Mouse (Mus musculus) midbrain, embryonic 15.5 days (tissue): ENCODE measurements around the gene Pla1a. TPM values are rescaled to one million over a fixed set of nuclear protein-coding genes. Genes with fewer than 3 reads are reported as not detected.

Experiments used
- ATAC-seq: fragments of 200-750 bp; cut with Nextera tagmentation; replicated peaks from 2 replicates; pipeline ENCODE4 v1.8.0; 2017; ENCODE audit warnings: moderate TSS enrichment
- H3K27ac ChIP-seq: fragments of 300-500 bp; sonication (generic); 2 replicates; pipeline ENCODE4 v1.5.1; 2015; ENCODE audit warnings: mild to moderate bottlenecking, inconsistent platforms
- H3K27me3 ChIP-seq: fragments of 300-500 bp; sonication (generic); replicated peaks from 2 replicates; pipeline ENCODE4 v1.6.1; 2015; ENCODE audit warnings: inconsistent platforms
- H3K36me3 ChIP-seq: fragments of 300-500 bp; sonication (generic); replicated peaks from 2 replicates; pipeline ENCODE4 v1.6.1; 2015; ENCODE audit warnings: inconsistent platforms
- H3K4me1 ChIP-seq: fragments of 300-500 bp; sonication (generic); 2 replicates; pipeline ENCODE4 v1.6.1; 2015; ENCODE audit warnings: inconsistent platforms
- H3K4me2 ChIP-seq: fragments of 300-500 bp; sonication (generic); 2 replicates; pipeline ENCODE4 v1.6.1; 2015; ENCODE audit warnings: inconsistent platforms, mild to moderate bottlenecking, moderate library complexity
- H3K4me3 ChIP-seq: fragments of 300-500 bp; sonication (generic); 2 replicates; pipeline ENCODE4 v1.5.1; 2015; ENCODE audit warnings: mild to moderate bottlenecking, inconsistent platforms
- H3K9ac ChIP-seq: fragments of 300-500 bp; sonication (generic); 2 replicates; pipeline ENCODE4 v1.6.1; 2015; ENCODE audit warnings: mild to moderate bottlenecking, inconsistent platforms
- H3K9me3 ChIP-seq: fragments of 300-500 bp; sonication (generic); 2 replicates; pipeline ENCODE4 v1.6.1; 2016; ENCODE audit warnings: inconsistent platforms
- WGBS: fragments of 180-500 bp; shearing (Covaris S2); methylation state at CpG from one replicate; pipeline ENCODE4 v1.1.7; 2015; ENCODE audit warnings: mixed read lengths; 5-methylcytosine and 5-hydroxymethylcytosine counted together
- polyA plus RNA-seq: library from polyadenylated mRNA; unstranded; fragments of >200 nt; fragmentation: Nextera tagmentation; extraction: Ambion mirVana; gene quantifications from 2 replicates; pipeline ENCODE4 v1.2.1, GENCODE M21; 2015

Pla1a gene
- polyA plus RNA-seq, 1 experiment from 2014 or later: 0.61 TPM

DNA sequence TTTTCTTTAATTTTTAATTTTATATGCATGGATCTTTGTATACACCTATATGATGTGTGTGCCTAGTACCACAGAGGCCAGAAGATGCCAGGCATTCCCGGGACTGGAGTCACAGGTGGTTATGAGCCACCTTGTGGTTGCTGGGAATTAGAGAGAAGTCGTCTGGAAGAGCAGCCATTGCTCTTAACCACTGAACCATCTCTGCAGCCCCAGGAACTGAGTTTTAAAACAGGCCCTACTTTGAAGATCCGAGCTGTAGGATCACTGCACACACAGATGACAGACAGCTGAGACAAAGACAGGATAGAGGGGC, 35.7 kb upstream of the Pla1a start:
- Histone ChIP-seq H3K27ac (no peak overlapping the region), H3K4me1 (no peaks in the 10 kb centered on the region), H3K36me3 (no peaks in the 10 kb centered on the region), H3K4me3 (no peak overlapping the region), H3K9me3 (no peaks in the 10 kb centered on the region), H3K4me2 (no peak overlapping the region), H3K9ac (no peak overlapping the region), H3K27me3 (no peaks in the 10 kb centered on the region)
- ATAC-seq: no peak
- WGBS: 24% methylated on average over 3 of the region's 3 CpGs

DNA sequence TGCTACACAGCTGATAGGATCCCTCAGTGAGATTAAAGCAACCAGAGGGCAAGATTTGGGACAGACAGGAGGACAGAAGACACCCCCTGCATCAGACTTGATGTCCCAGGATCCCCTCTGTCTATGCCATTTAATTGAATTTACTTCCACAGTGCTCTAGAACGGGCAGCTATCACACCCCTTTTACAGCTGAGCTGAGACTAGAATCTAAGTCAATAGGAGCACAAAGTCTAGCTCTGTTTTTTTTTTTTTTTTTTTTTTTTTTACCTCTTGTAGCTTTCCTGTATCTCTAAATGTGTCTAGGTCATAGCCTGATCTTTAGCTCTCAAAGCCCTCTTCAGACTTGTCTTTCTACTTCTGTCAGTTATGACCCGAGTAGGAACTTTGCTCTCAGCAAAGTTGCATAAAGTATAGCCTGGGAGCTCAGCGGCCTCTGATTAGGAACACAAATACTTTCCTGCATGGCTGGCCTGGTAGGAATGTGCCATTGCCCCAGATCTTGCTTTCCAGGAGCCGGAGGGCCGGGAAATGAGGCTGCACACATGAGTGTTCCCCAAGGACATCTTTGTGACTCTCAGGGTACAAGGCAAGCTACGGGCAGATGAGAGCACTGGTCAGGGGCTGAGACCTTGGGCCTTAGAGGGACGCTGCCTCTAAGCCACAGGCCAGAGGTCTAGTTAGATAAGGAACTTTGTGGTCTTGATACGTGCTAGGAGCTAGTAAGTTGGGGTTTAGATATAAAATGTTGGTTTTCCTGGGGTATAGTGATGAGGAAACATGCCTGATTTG, 35.2 kb upstream of the Pla1a start:
- H3K27ac ChIP-seq: no peak overlapping the region
- no peaks in the 10 kb centered on the region for H3K4me1 ChIP-seq
- no peak overlapping the region for H3K4me3 ChIP-seq
- ATAC-seq: no peak
- WGBS: 84% methylated on average over 8 of the region's 8 CpGs
- no peak overlapping the region for H3K9ac ChIP-seq
- no peaks in the 10 kb centered on the region for H3K27me3 ChIP-seq
- H3K9me3 ChIP-seq: no peaks in the 10 kb centered on the region
- H3K36me3 ChIP-seq: no peaks in the 10 kb centered on the region
- no peak overlapping the region for H3K4me2 ChIP-seq

DNA sequence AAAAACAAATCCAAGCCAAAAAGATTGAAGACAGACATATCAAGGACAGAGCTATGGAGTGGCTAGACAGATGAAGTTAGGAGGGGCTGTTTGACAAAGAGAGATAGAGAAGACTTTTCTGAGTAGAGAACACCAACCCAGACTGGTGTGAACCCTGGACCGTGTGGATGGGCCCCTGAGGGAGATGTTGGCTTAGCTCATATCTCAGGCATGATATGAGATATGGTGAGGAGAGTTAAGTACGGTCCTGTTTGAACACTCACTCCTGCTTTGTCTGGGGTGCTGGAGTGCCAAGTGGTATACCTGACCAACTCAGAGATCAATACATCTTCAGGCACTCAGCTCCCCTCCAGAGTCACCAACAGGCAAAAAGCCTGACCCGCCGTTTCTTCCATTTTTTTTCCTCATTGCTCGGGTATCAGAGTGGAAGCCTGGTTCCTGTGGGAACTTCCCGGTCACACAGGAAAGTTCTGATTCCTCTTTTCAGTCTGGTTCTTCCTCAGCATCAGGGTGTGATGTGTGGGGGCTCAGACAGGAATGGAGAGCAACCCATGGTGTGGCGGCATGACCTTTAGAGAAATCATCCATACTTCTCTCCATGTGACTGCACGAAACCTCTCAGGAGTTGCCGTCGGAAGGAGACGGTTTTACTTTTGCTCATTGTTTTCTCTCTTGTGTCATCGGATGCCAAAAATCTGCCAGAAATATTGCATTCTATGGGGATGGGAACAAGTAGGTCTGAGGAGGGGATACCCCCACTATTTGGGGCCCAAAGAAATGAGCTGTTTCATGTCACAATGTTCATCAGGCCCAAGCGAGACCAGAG, 34.4 kb upstream of the Pla1a start:
- H3K27ac ChIP-seq: no peak overlapping the region
- H3K9me3 ChIP-seq: no peaks in the 10 kb centered on the region
- H3K36me3 ChIP-seq: no peaks in the 10 kb centered on the region
- H3K27me3 ChIP-seq: no peaks in the 10 kb centered on the region
- H3K9ac ChIP-seq: no peak overlapping the region
- H3K4me2 ChIP-seq: no peak overlapping the region
- 88% methylated on average over 13 of the region's 13 CpGs for WGBS
- no peak for ATAC-seq
- H3K4me1 ChIP-seq: no peaks in the 10 kb centered on the region
- no peak overlapping the region for H3K4me3 ChIP-seq

DNA sequence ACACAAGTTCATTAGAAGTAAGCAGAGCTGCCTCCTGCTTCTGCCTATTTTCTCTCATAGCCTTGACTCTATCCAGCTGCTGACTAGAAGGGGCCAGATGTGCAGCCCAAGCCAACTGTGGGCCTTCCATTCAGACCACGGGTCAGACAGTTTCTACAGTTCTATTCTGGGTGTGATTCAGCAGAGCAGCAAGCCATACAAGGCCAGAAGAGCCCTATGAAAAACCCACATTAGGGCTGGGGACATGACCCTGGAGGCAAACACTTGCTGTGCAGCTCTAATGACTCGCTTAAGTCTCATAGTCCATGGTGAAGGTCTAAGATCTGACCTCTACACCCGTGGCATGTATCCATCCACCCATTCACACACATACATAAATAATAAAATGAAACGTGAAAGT, 33.1 kb upstream of the Pla1a start:
- H3K9ac ChIP-seq: no peak overlapping the region
- no peaks in the 10 kb centered on the region for H3K4me1 ChIP-seq
- H3K4me3 ChIP-seq: no peak overlapping the region
- H3K36me3 ChIP-seq: no peaks in the 10 kb centered on the region
- H3K27ac ChIP-seq: no peak overlapping the region
- H3K27me3 ChIP-seq: no peaks in the 10 kb centered on the region
- no peak for ATAC-seq
- no peak overlapping the region for H3K4me2 ChIP-seq
- no peaks in the 10 kb centered on the region for H3K9me3 ChIP-seq
- WGBS: 86% methylated on average over 4 of the region's 4 CpGs

DNA sequence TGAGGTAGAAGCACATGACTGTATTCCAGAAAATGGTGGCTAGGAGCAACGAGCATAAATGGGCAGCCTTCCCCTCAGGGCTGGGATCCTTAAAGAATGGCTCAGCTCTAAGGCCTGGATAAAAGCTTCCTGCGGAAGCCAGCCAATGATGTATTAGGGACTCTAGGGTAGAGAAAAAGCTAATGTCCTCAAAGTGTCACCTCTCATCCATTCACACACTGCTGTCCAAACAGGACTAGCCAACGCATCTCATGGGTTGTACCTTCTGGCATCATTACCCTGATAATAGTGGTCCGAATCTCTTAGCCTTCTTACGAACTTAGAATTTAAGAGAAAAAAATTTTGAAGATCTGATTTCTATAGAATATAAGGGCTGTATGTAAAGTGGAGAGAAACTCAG, 30.4 kb upstream of the Pla1a start:
- H3K4me3 ChIP-seq: no peak overlapping the region
- H3K27me3 ChIP-seq: no peaks in the 10 kb centered on the region
- H3K4me2 ChIP-seq: no peak overlapping the region
- no peaks in the 10 kb centered on the region for H3K36me3 ChIP-seq
- H3K9ac ChIP-seq: no peak overlapping the region
- H3K9me3 ChIP-seq: no peaks in the 10 kb centered on the region
- WGBS: 88% methylated on average over 5 of the region's 5 CpGs
- H3K4me1 ChIP-seq: no peaks in the 10 kb centered on the region
- ATAC-seq: no peak
- no peak overlapping the region for H3K27ac ChIP-seq

DNA sequence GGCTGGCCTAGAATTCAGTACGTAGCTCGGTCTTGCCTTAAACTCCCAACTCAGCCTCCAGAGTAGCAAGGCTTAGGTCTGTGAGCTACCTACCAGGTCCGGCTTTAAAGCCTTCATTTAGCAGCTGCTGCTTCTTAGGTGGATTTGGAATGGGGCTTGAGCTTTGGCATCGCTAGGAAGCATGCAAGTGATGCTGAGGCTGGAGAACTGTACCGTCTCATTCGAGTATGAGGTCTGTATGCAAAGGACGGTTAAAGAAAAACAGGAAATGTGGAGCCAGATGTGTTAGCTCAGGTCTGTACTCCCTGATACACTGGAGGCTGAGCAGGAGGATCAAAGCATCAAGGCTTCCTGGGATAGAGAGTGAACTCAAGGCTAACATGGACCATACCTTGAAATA, 29.2 kb upstream of the Pla1a start:
- Histone ChIP-seq H3K9ac (no peak overlapping the region), H3K4me2 (no peak overlapping the region), H3K36me3 (no peaks in the 10 kb centered on the region), H3K4me1 (no peaks in the 10 kb centered on the region), H3K9me3 (no peaks in the 10 kb centered on the region), H3K27me3 (no peaks in the 10 kb centered on the region), H3K4me3 (no peak overlapping the region), H3K27ac (no peak overlapping the region)
- 88% methylated on average over 7 of the region's 7 CpGs for WGBS
- ATAC-seq: no peak

DNA sequence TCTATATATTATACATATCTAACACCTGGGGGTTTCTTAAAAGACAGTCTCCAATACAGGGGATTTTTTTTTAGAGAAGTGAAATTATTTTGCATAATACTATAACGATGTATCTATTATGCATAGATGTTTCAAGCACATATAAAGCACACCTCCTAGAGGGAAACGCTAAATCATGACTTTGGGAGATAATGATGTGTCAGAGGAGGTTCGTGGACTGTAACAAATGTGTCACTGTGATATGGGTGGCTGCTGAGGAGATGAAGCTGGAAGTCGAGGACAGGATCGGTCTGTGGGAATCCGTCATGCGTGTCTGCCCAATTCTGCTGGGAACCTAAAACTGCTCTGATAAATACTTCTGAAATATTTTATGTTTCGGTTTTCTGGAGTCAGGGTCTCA, 28.8 kb upstream of the Pla1a start:
- no peak overlapping the region for H3K9ac ChIP-seq
- no peaks in the 10 kb centered on the region for H3K36me3 ChIP-seq
- no peaks in the 10 kb centered on the region for H3K9me3 ChIP-seq
- WGBS: 84% methylated on average over 8 of the region's 8 CpGs
- H3K27me3 ChIP-seq: no peaks in the 10 kb centered on the region
- no peak overlapping the region for H3K27ac ChIP-seq
- no peak overlapping the region for H3K4me2 ChIP-seq
- H3K4me1 ChIP-seq: no peaks in the 10 kb centered on the region
- H3K4me3 ChIP-seq: no peak overlapping the region
- ATAC-seq: no peak

DNA sequence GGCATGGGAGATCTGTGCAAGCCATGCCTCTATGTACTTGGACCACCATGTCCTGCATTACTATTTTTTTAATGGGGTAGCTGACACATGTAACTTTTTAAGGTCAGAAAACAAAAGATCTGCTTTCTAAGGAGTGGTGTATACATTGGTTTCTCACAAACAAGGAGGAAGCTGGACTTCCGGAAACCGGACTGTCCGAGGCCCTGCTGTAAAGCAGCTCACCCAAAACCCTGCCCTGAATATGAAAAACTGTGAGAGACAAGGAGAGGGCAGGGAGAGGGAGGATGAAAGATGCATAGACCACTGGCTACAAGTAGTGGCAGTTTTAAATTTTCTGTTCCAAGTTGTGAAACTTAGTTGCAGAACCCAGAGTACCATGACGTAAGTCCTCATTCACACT, 27.0 kb upstream of the Pla1a start:
- H3K4me1 ChIP-seq: no peaks in the 10 kb centered on the region
- no peak overlapping the region for H3K27ac ChIP-seq
- WGBS: 86% methylated on average over 4 of the region's 4 CpGs
- H3K27me3 ChIP-seq: no peaks in the 10 kb centered on the region
- H3K9ac ChIP-seq: no peak overlapping the region
- H3K36me3 ChIP-seq: no peaks in the 10 kb centered on the region
- H3K4me2 ChIP-seq: no peak overlapping the region
- no peak for ATAC-seq
- no peak overlapping the region for H3K4me3 ChIP-seq
- no peaks in the 10 kb centered on the region for H3K9me3 ChIP-seq

DNA sequence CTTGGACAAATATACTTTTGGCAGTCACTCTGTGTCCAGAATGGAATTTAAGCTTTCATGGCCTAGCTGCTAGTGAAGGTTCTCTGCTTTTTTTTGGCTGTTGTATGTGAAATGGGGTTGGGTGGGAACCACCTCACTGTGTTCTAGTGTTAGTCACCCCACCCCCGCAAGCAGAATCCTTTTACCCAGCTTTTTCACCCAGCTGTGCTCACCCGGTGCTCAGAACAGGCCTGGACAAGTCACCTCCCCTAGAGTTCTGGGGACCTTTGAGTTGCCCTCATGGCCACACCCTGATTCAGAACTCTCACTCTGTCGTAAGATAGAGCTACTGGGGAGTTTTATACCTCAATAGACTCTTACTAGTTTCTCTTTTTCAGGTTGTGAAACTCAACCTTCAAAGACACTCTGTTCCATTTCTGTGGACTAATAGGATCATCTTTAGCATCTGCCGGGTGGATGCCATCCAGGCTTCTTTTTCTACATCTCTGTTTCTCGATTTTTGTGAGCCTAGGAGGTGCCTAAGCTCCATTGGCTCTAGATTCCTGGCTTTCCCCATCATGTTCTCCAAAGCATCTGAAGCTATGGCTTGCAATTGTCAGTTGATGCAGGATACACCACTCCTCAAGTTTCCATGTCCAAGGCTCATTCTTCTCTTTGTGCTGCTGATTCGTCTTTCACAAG, 25.8 kb upstream of the Pla1a start:
- no peak overlapping the region for H3K4me3 ChIP-seq
- H3K27ac ChIP-seq: no peak overlapping the region
- no peak overlapping the region for H3K9ac ChIP-seq
- ATAC-seq: no peak
- WGBS: 77% methylated on average over 6 of the region's 6 CpGs
- no peaks in the 10 kb centered on the region for H3K4me1 ChIP-seq
- H3K4me2 ChIP-seq: no peak overlapping the region
- H3K9me3 ChIP-seq: no peaks in the 10 kb centered on the region
- H3K36me3 ChIP-seq: no peaks in the 10 kb centered on the region
- no peaks in the 10 kb centered on the region for H3K27me3 ChIP-seq

DNA sequence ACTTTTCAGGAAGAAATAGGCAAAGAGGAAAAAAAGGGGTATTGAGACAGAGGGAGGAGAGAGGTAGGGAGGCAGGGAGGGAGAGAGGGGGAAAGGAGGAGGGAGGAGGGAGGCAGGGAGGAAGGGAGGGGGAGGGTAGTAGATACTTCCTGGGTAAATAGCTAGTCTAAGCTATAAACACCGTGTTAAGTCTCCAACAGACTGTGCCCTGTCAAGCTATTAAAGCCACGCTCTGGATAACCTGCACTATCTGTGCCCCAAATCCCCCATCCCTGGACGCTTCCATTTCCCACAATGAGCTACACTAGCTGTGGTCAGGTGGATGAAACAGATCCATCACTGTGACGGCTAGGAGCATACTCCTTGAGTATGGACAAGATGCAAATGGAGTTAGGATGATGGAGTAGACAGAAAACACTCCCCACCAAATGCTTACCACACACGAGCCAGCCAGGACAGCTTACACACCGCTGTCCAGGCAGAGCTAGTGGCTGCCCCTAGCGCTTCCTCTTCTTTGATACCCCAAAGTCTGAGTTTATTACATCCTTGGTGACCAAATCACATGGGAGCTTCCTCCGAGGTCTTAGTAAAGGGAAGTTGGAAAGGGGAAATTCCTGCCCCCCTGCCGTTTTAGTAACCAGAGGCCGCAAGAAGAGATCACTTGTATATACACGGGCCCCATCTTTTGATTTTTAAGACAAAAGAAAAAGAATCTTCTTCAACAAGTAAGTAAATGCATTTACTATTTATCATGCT, 24.0 kb upstream of the Pla1a start:
- no peak overlapping the region for H3K9ac ChIP-seq
- H3K36me3 ChIP-seq: no peaks in the 10 kb centered on the region
- no peaks in the 10 kb centered on the region for H3K27me3 ChIP-seq
- peaks cover 1% of the 10 kb centered on the region for H3K4me1 ChIP-seq
- no peaks in the 10 kb centered on the region for H3K9me3 ChIP-seq
- no peak overlapping the region for H3K27ac ChIP-seq
- ATAC-seq: no peak
- H3K4me3 ChIP-seq: no peak overlapping the region
- WGBS: 66% methylated on average over 11 of the region's 11 CpGs
- H3K4me2 ChIP-seq: no peak overlapping the region

DNA sequence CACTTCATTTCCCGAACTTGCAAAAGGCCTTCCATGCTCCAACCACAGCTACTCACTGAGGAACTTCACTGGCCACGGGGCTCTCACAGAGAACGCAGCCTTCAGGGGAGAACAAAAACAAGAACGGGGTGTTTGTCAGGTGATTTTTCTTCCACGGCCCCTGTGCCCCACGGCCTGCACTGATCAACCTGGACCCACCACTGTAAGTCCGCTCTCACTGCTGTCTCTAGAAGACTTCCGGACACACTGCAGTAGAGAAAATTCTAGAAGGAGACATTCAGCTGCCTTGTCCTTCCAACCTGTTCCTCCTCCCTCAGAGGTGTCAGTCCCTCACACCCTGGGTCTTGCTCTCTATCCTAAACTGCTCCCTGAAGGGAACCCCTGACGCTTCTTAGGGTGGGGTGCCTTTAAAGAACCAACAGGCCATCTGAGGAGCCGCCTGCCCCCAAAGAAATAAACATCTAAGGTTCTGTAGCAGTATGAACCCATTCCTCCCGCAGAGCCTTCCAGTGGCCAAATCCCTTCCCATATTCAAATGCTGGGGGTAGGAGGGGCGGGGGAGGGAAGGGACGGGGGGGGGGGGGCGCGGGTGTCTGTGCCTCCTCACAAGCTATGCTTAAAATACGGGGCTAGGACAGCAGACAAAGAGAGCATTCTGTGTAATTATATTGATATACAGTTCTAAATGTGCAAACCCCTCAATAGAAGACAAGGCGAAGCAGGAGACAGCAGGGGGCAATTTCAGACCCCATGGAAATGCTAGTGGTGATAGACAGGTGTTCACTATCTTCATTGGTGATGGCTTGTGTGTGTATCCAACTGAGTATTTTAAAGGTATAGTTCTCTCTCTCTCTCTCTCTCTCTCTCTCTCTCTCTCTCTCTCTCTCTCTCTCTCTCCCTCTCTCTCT, 22.8 kb upstream of the Pla1a start, which contains the start of gene Cd80:
Cd80 (plus strand) TSS at position 51 of the 908 bp plus-strand sequence.
- Histone ChIP-seq H3K27me3 (no peaks in the 10 kb centered on the region), H3K36me3 (no peaks in the 10 kb centered on the region), H3K4me2 (no peak within 1 kb of the TSS), H3K4me1 (peaks cover 12% of the 10 kb centered on the region), H3K9me3 (no peaks in the 10 kb centered on the region), H3K4me3 (no peak within 1 kb of the TSS), H3K9ac (no peak within 1 kb of the TSS), H3K27ac (no peak within 1 kb of the TSS)
- ATAC-seq: no peak
- WGBS: 69% methylated on average over 17 of the region's 17 CpGs
